Comparison of ENCODE assay signal across 9 mouse cellular contexts in the genomic region with DNA sequence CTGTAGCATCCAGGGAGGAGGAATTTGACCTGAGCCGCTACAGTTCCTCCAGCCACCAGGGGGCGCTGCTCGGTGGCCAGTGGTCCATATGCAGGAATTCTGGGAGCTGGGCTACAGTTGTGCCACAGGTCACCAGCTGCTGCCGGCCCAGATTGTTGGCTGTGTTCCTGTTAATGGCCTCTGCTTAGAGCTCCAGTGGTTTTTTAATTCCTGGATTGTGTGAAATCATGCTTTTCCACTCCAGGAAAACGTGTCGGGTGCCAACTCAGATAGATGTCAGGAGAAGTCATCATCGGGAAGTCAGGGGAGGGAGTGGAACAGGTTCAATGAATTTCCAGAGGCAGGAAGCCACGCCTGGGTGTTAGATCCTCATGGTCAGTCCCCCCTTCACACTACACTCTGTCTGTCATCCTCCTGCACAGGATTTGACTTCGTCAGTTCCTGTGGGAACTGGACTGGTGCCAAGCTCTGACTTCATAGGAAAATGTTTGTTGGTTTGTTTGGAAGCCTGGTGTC. TPM values are rescaled to one million over a fixed set of nuclear protein-coding genes. Genes with fewer than 3 reads are reported as not detected.
DNase-seq lines count a peak whose midpoint lies in the region; ATAC-seq and TF ChIP-seq lines count a peak whose summit lies in the region.
"Had no signal": no experiment of that assay in that cellular context is flagged by ENCODE, and none has a peak within 500 bp of the region (broad histone marks: within the 10 kb centered on the region; RNA-seq: fewer than 3 reads in every experiment).

No protein-coding gene starts in this region.

- H3K9me3 ChIP-seq in E14TG2a.4 (ENCODE audit: low read length), result 0 out of 2 replicates have a peak, but pooled peaks cover 4% of the 10 kb centered on the region
- no peaks in the 10 kb centered on the region for H3K9me3 ChIP-seq in heart, embryonic 11.5 days (replicated peaks; ENCODE audit: control insufficient read depth, low read length)
- H3K9me3 ChIP-seq in kidney, embryonic 16.5 days (ENCODE audit: low read length), result no peaks in the 10 kb centered on the region
- no peaks in the 10 kb centered on the region for H3K9me3 ChIP-seq in lung, embryonic 15.5 days

- TF ChIP-seq CTCF in E14TG2a.4 (conservative IDR thresholded peaks at IDR 0.05; ENCODE audit: low read length), result peak; percentile 91

- ATAC-seq in heart, embryonic 11.5 days (replicated peaks; ENCODE audit: insufficient number of reproducible peaks, low FRiP score, low TSS enrichment), result no peak; the same call in 1 of the 2 replicates
- ATAC-seq in kidney, embryonic 16.5 days (ENCODE audit: low FRiP score, low TSS enrichment), result peak; percentile 83
- peak; percentile 56 for ATAC-seq in lung, embryonic 15.5 days (ENCODE audit: borderline replicate concordance, extremely low read depth, low FRiP score, low TSS enrichment)

- peak overlapping the region; percentile 57 for H3K27ac ChIP-seq in heart, embryonic 11.5 days (ENCODE audit: low read depth, low read length)
- peak overlapping the region; percentile 54; the same call in 1 of the 2 replicates for H3K27ac ChIP-seq in kidney, embryonic 16.5 days (ENCODE audit: low read length)
- peak overlapping the region; percentile 55; the same call in 1 of the 2 replicates for H3K27ac ChIP-seq in lung, embryonic 15.5 days

- DNase-seq in adrenal gland, postnatal 10 days, result peak; percentile 87
- DNase-seq in embryo, embryonic 11 days, result peak; percentile 82
- peak; percentile 67 for DNase-seq in ovary, postnatal 36 days (ENCODE audit: low spot score)
- DNase-seq in urinary bladder, postnatal 14 days (ENCODE audit: low spot score), result peak; percentile 54

- peaks cover 21% of the 10 kb centered on the region for H3K4me1 ChIP-seq in E14TG2a.4 (replicated peaks; ENCODE audit: low read depth, low read length)
- H3K4me1 ChIP-seq in heart, embryonic 11.5 days (ENCODE audit: control insufficient read depth, insufficient read depth, low read length), result peaks cover 3% of the 10 kb centered on the region; the same call in 1 of the 2 replicates
- no peaks in the 10 kb centered on the region for H3K4me1 ChIP-seq in kidney, embryonic 16.5 days (ENCODE audit: insufficient read depth, low read length)
- 0 out of 2 replicates have a peak, but pooled peaks cover 9% of the 10 kb centered on the region for H3K4me1 ChIP-seq in lung, embryonic 15.5 days

- peak overlapping the region; percentile 60 for H3K4me3 ChIP-seq in E14TG2a.4 (replicated peaks; ENCODE audit: low read length)
- H3K4me3 ChIP-seq in heart, embryonic 11.5 days (ENCODE audit: low read depth, low read length), result no peak overlapping the region
- peak overlapping the region; percentile 26 for H3K4me3 ChIP-seq in kidney, embryonic 16.5 days (ENCODE audit: low read length)
- H3K4me3 ChIP-seq in lung, embryonic 15.5 days, result 0 out of 2 replicates have a peak overlapping the region, but pooled peaks have one; percentile 14

- no peak overlapping the region for H3K9ac ChIP-seq in heart, embryonic 11.5 days (ENCODE audit: low read depth, low read length)
- H3K9ac ChIP-seq in kidney, embryonic 16.5 days (replicated peaks; ENCODE audit: low read length), result peak overlapping the region; percentile 40
- no peak overlapping the region for H3K9ac ChIP-seq in lung, embryonic 15.5 days

- 23% methylated on average over 9 of the region's 9 CpGs for WGBS in heart, embryonic 11.5 days (ENCODE audit: insufficient replicate concordance)
- WGBS in kidney, embryonic 16.5 days, result 22% methylated on average over 9 of the region's 9 CpGs
- 12% methylated on average over 9 of the region's 9 CpGs for WGBS in lung, embryonic 15.5 days

- 0 out of 2 replicates have a peak, but pooled peaks cover 3% of the 10 kb centered on the region for H3K27me3 ChIP-seq in E14TG2a.4 (ENCODE audit: insufficient read depth, low read length)
- H3K27me3 ChIP-seq in heart, embryonic 11.5 days (ENCODE audit: control insufficient read depth, insufficient read depth, low read length), result 0 out of 2 replicates have a peak, but pooled peaks cover 3% of the 10 kb centered on the region
- 0 out of 2 replicates have a peak, but pooled peaks cover 3% of the 10 kb centered on the region for H3K27me3 ChIP-seq in kidney, embryonic 16.5 days (ENCODE audit: insufficient read depth, low read length)
- no peaks in the 10 kb centered on the region for H3K27me3 ChIP-seq in lung, embryonic 15.5 days

- no peaks in the 10 kb centered on the region for H3K36me3 ChIP-seq in E14TG2a.4 (ENCODE audit: insufficient read depth, low read length)
- H3K36me3 ChIP-seq in heart, embryonic 11.5 days (ENCODE audit: control insufficient read depth, insufficient read depth, low read length), result no peaks in the 10 kb centered on the region
- H3K36me3 ChIP-seq in kidney, embryonic 16.5 days (ENCODE audit: insufficient read depth, low read length), result no peaks in the 10 kb centered on the region
- H3K36me3 ChIP-seq in lung, embryonic 15.5 days, result no peaks in the 10 kb centered on the region

- peak overlapping the region; percentile 49 for H3K4me2 ChIP-seq in heart, embryonic 11.5 days
- peak overlapping the region; percentile 43 for H3K4me2 ChIP-seq in kidney, embryonic 16.5 days (replicated peaks; ENCODE audit: low read depth, low read length)
- peak overlapping the region; percentile 49 for H3K4me2 ChIP-seq in lung, embryonic 15.5 days

RNA-seq across cellular contexts. Expression of a gene that starts 13.0 kb away (rescaled TPM):
- 10 to 100 TPM; 22.8 to 28.8 TPM for total RNA-seq in adrenal gland, postnatal 10 days (2021)
- polyA plus RNA-seq in heart, embryonic 11.5 days (2014; fragmentation: Nextera tagmentation; extraction: Ambion mirVana), result 6.7 and 8.2 TPM in 2 replicates
- polyA plus RNA-seq in kidney, embryonic 16.5 days (2015; fragmentation: Nextera tagmentation; extraction: Ambion mirVana), result 12.0 and 14.0 TPM in 2 replicates
- polyA plus RNA-seq in lung, embryonic 15.5 days (2015; fragmentation: Nextera tagmentation; extraction: Ambion mirVana), result 11.4 and 13.2 TPM in 2 replicates

RNA-seq across cellular contexts. Expression of a gene that starts 39.1 kb away (rescaled TPM):
- total RNA-seq in adrenal gland, postnatal 10 days (2021), result 1 to 10 TPM; 3.1 to 4.4 TPM
- 0.24 TPM in 1 of 2 replicates, not detected in the other for polyA plus RNA-seq in heart, embryonic 11.5 days (2014; fragmentation: Nextera tagmentation; extraction: Ambion mirVana)
- polyA plus RNA-seq in kidney, embryonic 16.5 days (2015; fragmentation: Nextera tagmentation; extraction: Ambion mirVana), result 0.36 and 0.42 TPM in 2 replicates
- polyA plus RNA-seq in lung, embryonic 15.5 days (2015; fragmentation: Nextera tagmentation; extraction: Ambion mirVana), result 0.28 and 0.44 TPM in 2 replicates

RNA-seq across cellular contexts. Expression of a gene that starts 48.8 kb away (rescaled TPM):
- total RNA-seq in adrenal gland, postnatal 10 days (2021), result not detected
- polyA plus RNA-seq in heart, embryonic 11.5 days (2014; fragmentation: Nextera tagmentation; extraction: Ambion mirVana), result not detected in 2 replicates
- 20.4 and 22.5 TPM in 2 replicates for polyA plus RNA-seq in kidney, embryonic 16.5 days (2015; fragmentation: Nextera tagmentation; extraction: Ambion mirVana)
- polyA plus RNA-seq in lung, embryonic 15.5 days (2015; fragmentation: Nextera tagmentation; extraction: Ambion mirVana), result not detected in 2 replicates
- total RNA-seq: left cerebral cortex, postnatal 25 days had no signal

RNA-seq across cellular contexts. Expression of a gene that starts 58.6 kb away (rescaled TPM):
- 10 to 100 TPM; 14.2 to 20.0 TPM for total RNA-seq in adrenal gland, postnatal 10 days (2021)
- polyA plus RNA-seq in heart, embryonic 11.5 days (2014; fragmentation: Nextera tagmentation; extraction: Ambion mirVana), result 18.2 and 35.8 TPM in 2 replicates
- 15.0 and 16.7 TPM in 2 replicates for polyA plus RNA-seq in kidney, embryonic 16.5 days (2015; fragmentation: Nextera tagmentation; extraction: Ambion mirVana)
- 15.7 and 16.6 TPM in 2 replicates for polyA plus RNA-seq in lung, embryonic 15.5 days (2015; fragmentation: Nextera tagmentation; extraction: Ambion mirVana)

Comparison
In these comparisons a context has a peak if more than half of its experiments do, and no peak if none do; other contexts are left out.
1. RNA of a gene that starts 48.8 kb away (polyA plus RNA-seq): 20.4 to 22.5 TPM in kidney, embryonic 16.5 days; not detected in heart, embryonic 11.5 days and not detected in lung, embryonic 15.5 days; every median in the first group is over 10 times any median in the second.
2. Peak in every context shown above with its lines, with median percentiles within 50 percentile points of each other: DNase-seq, H3K27ac ChIP-seq and H3K4me2 ChIP-seq.